Mouse (Mus musculus): Measurements from ENCODE around the gene Slc5a9. TPM values are rescaled to one million over a fixed set of nuclear protein-coding genes. Genes with fewer than 3 reads are reported as not detected.

The Slc5a9 gene
- polyA plus RNA-seq, 1 experiment = not detected

GRCm38 (mm10) chr4:111898566-111898965, 4.2 kb downstream of the Slc5a9 start:
- no peaks in the 10 kb centered on the region for H3K79me2 ChIP-seq (ENCODE audit: control insufficient read depth, insufficient read depth)
- H3ac ChIP-seq (ENCODE audit: control insufficient read depth, insufficient read length) = no peak overlapping the region
- H3K36me3 ChIP-seq (ENCODE audit: control insufficient read depth, insufficient read depth) = no peaks in the 10 kb centered on the region
- no peaks in the 10 kb centered on the region for H3K27me3 ChIP-seq (ENCODE audit: control insufficient read depth, insufficient read depth, insufficient read length)
- no peak overlapping the region for H3K4me3 ChIP-seq
- no peak overlapping the region for H3K4me2 ChIP-seq (ENCODE audit: low read depth)
- TF ChIP-seq CEBPB (IDR thresholded peaks at IDR 0.05; ENCODE audit: insufficient read depth, poor library complexity, severe bottlenecking) (no peak), MYOD1 (IDR thresholded peaks at IDR 0.05; ENCODE audit: control insufficient read depth in 1 of 3, insufficient read length in 2 of 3, low read depth in 2 of 3) (no peak), TCF12 (IDR thresholded peaks at IDR 0.05; ENCODE audit: insufficient read depth, poor library complexity, severe bottlenecking) (no peak), SRF (IDR thresholded peaks at IDR 0.05; ENCODE audit: control insufficient read depth, insufficient read length, low read depth) (no peak), E2F4 (IDR thresholded peaks at IDR 0.05; ENCODE audit: insufficient read depth) (no peak), POLR2AphosphoS2 (IDR thresholded peaks at IDR 0.05; ENCODE audit: insufficient read length, low read depth) (no peak), POLR2A (IDR thresholded peaks at IDR 0.05; ENCODE audit: insufficient read length, low read depth) (no peak), USF1 (IDR thresholded peaks at IDR 0.05; ENCODE audit: low read depth) (no peak), REST (IDR thresholded peaks at IDR 0.05; ENCODE audit: insufficient read depth, insufficient read length) (no peak), TCF3 (IDR thresholded peaks at IDR 0.05; ENCODE audit: insufficient read length, low read depth) (no peak), MYOG (IDR thresholded peaks at IDR 0.05; ENCODE audit: control insufficient read depth in 1 of 3, insufficient read depth in 1 of 3, insufficient read length in 2 of 3, low read depth in 2 of 3) (no peak), MAX (IDR thresholded peaks at IDR 0.05; ENCODE audit: low read depth) (no peak)

GRCm38 (mm10) chr4:111897755-111898154, 5.0 kb downstream of the Slc5a9 start:
- Histone ChIP-seq H3ac (ENCODE audit: control insufficient read depth, insufficient read length) (no peak overlapping the region), H3K27me3 (ENCODE audit: control insufficient read depth, insufficient read depth, insufficient read length) (no peaks in the 10 kb centered on the region), H3K4me3 (no peak overlapping the region), H3K79me2 (ENCODE audit: control insufficient read depth, insufficient read depth) (no peaks in the 10 kb centered on the region), H3K4me2 (ENCODE audit: low read depth) (no peak overlapping the region), H3K36me3 (ENCODE audit: control insufficient read depth, insufficient read depth) (no peaks in the 10 kb centered on the region)
- no peak for TF ChIP-seq TCF12 (IDR thresholded peaks at IDR 0.05; ENCODE audit: insufficient read depth, poor library complexity, severe bottlenecking)
- no peak for TF ChIP-seq POLR2AphosphoS2 (IDR thresholded peaks at IDR 0.05; ENCODE audit: insufficient read length, low read depth)
- TF ChIP-seq E2F4 (IDR thresholded peaks at IDR 0.05; ENCODE audit: insufficient read depth) = no peak
- no peak for TF ChIP-seq MAX (IDR thresholded peaks at IDR 0.05; ENCODE audit: low read depth)

GRCm38 (mm10) chr4:111892138-111892537, 10.6 kb downstream of the Slc5a9 start:
- TF ChIP-seq MAX (IDR thresholded peaks at IDR 0.05; ENCODE audit: low read depth) = no peak
- no peak for TF ChIP-seq MYOD1 (IDR thresholded peaks at IDR 0.05; ENCODE audit: control insufficient read depth in 1 of 3, insufficient read length in 2 of 3, low read depth in 2 of 3)
- no peak for TF ChIP-seq TCF12 (IDR thresholded peaks at IDR 0.05; ENCODE audit: insufficient read depth, poor library complexity, severe bottlenecking)
- TF ChIP-seq POLR2A (IDR thresholded peaks at IDR 0.05; ENCODE audit: insufficient read length, low read depth) = no peak
- no peak for TF ChIP-seq REST (IDR thresholded peaks at IDR 0.05; ENCODE audit: insufficient read depth, insufficient read length)
- TF ChIP-seq SRF (IDR thresholded peaks at IDR 0.05; ENCODE audit: control insufficient read depth, insufficient read length, low read depth) = no peak
- TF ChIP-seq CEBPB (IDR thresholded peaks at IDR 0.05; ENCODE audit: insufficient read depth, poor library complexity, severe bottlenecking) = no peak
- no peak for TF ChIP-seq TCF3 (IDR thresholded peaks at IDR 0.05; ENCODE audit: insufficient read length, low read depth)
- TF ChIP-seq USF1 (IDR thresholded peaks at IDR 0.05; ENCODE audit: low read depth) = no peak
- TF ChIP-seq MYOG (IDR thresholded peaks at IDR 0.05; ENCODE audit: control insufficient read depth in 1 of 3, insufficient read depth in 1 of 3, insufficient read length in 2 of 3, low read depth in 2 of 3) = no peak
- TF ChIP-seq E2F4 (IDR thresholded peaks at IDR 0.05; ENCODE audit: insufficient read depth) = no peak
- H3K27me3 ChIP-seq (ENCODE audit: control insufficient read depth, insufficient read depth, insufficient read length) = no peaks in the 10 kb centered on the region
- H3K36me3 ChIP-seq (ENCODE audit: control insufficient read depth, insufficient read depth) = no peaks in the 10 kb centered on the region
- H3K79me2 ChIP-seq (ENCODE audit: control insufficient read depth, insufficient read depth) = no peaks in the 10 kb centered on the region
- no peak overlapping the region for H3K4me3 ChIP-seq
- H3ac ChIP-seq (ENCODE audit: control insufficient read depth, insufficient read length) = no peak overlapping the region
- H3K4me2 ChIP-seq (ENCODE audit: low read depth) = no peak overlapping the region

- TF ChIP-seq POLR2AphosphoS2 (IDR thresholded peaks at IDR 0.05; ENCODE audit: insufficient read length, low read depth) = no peak
- no peak for TF ChIP-seq REST (IDR thresholded peaks at IDR 0.05; ENCODE audit: insufficient read depth, insufficient read length)
- TF ChIP-seq POLR2A (IDR thresholded peaks at IDR 0.05; ENCODE audit: insufficient read length, low read depth) = no peak
- TF ChIP-seq USF1 (IDR thresholded peaks at IDR 0.05; ENCODE audit: low read depth) = no peak
- no peak for TF ChIP-seq TCF12 (IDR thresholded peaks at IDR 0.05; ENCODE audit: insufficient read depth, poor library complexity, severe bottlenecking)
- TF ChIP-seq MYOG (IDR thresholded peaks at IDR 0.05; ENCODE audit: control insufficient read depth in 1 of 3, insufficient read depth in 1 of 3, insufficient read length in 2 of 3, low read depth in 2 of 3) = no peak
- TF ChIP-seq E2F4 (IDR thresholded peaks at IDR 0.05; ENCODE audit: insufficient read depth) = no peak
- no peak for TF ChIP-seq SRF (IDR thresholded peaks at IDR 0.05; ENCODE audit: control insufficient read depth, insufficient read length, low read depth)
- TF ChIP-seq MYOD1 (IDR thresholded peaks at IDR 0.05; ENCODE audit: control insufficient read depth in 1 of 3, insufficient read length in 2 of 3, low read depth in 2 of 3) = no peak
- no peak for TF ChIP-seq CEBPB (IDR thresholded peaks at IDR 0.05; ENCODE audit: insufficient read depth, poor library complexity, severe bottlenecking)
- TF ChIP-seq MAX (IDR thresholded peaks at IDR 0.05; ENCODE audit: low read depth) = no peak
- TF ChIP-seq TCF3 (IDR thresholded peaks at IDR 0.05; ENCODE audit: insufficient read length, low read depth) = no peak
- no peaks in the 10 kb centered on the region for H3K36me3 ChIP-seq (ENCODE audit: control insufficient read depth, insufficient read depth)
- peak overlapping the region; percentile 0 for H3K4me3 ChIP-seq
- no peaks in the 10 kb centered on the region for H3K79me2 ChIP-seq (ENCODE audit: control insufficient read depth, insufficient read depth)
- H3ac ChIP-seq (ENCODE audit: control insufficient read depth, insufficient read length) = no peak overlapping the region
- peak overlapping the region; percentile 93 for H3K4me2 ChIP-seq (ENCODE audit: low read depth)
- no peaks in the 10 kb centered on the region for H3K27me3 ChIP-seq (ENCODE audit: control insufficient read depth, insufficient read depth, insufficient read length)
These were observed 16.1 kb downstream of the Slc5a9 start for GRCm38 (mm10) chr4:111886607-111887006.

- Histone ChIP-seq H3K79me2 (ENCODE audit: control insufficient read depth, insufficient read depth) (no peaks in the 10 kb centered on the region), H3ac (ENCODE audit: control insufficient read depth, insufficient read length) (no peak overlapping the region), H3K36me3 (ENCODE audit: control insufficient read depth, insufficient read depth) (no peaks in the 10 kb centered on the region), H3K4me2 (ENCODE audit: low read depth) (peak overlapping the region; percentile 93), H3K27me3 (ENCODE audit: control insufficient read depth, insufficient read depth, insufficient read length) (no peaks in the 10 kb centered on the region), H3K4me3 (peak overlapping the region; percentile 0)
- TF ChIP-seq TCF12 (IDR thresholded peaks at IDR 0.05; ENCODE audit: insufficient read depth, poor library complexity, severe bottlenecking) (no peak), TCF3 (IDR thresholded peaks at IDR 0.05; ENCODE audit: insufficient read length, low read depth) (no peak), E2F4 (IDR thresholded peaks at IDR 0.05; ENCODE audit: insufficient read depth) (no peak), USF1 (IDR thresholded peaks at IDR 0.05; ENCODE audit: low read depth) (no peak), POLR2A (IDR thresholded peaks at IDR 0.05; ENCODE audit: insufficient read length, low read depth) (no peak), REST (IDR thresholded peaks at IDR 0.05; ENCODE audit: insufficient read depth, insufficient read length) (no peak), MYOD1 (IDR thresholded peaks at IDR 0.05; ENCODE audit: control insufficient read depth in 1 of 3, insufficient read length in 2 of 3, low read depth in 2 of 3) (no peak), CEBPB (IDR thresholded peaks at IDR 0.05; ENCODE audit: insufficient read depth, poor library complexity, severe bottlenecking) (no peak)
These were observed 16.7 kb downstream of the Slc5a9 start for GRCm38 (mm10) chr4:111886018-111886417.

Measured in myocyte (in vitro differentiated cells).